Mouse (Mus musculus): Measurements from ENCODE around the gene Vmn2r77. TPM values are rescaled to one million over a fixed set of nuclear protein-coding genes. Genes with fewer than 3 reads are reported as not detected.

The Vmn2r77 gene
- not detected for total RNA-seq (2023)

DNA sequence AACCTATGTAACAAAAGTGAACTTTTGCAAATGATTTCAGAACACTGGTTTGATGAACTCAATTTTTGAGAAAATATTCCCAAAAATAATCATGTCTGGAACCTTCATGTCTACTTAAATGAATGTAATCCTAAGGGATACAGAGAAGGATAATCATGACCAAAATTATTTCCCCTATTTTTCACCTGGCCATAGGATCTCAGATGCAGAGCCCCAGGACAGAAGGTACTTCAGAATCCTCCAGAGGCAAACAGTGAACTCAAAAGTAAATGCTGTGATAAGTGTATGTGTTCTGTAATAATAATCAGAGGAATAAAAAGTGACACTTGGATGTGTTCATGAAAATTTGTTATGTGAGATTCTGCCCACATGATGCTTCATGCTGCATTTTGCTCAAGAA is at the start of gene Vmn2r77:
Vmn2r77 (plus strand) TSS at position 301 of the 400 bp plus-strand sequence.

DNA sequence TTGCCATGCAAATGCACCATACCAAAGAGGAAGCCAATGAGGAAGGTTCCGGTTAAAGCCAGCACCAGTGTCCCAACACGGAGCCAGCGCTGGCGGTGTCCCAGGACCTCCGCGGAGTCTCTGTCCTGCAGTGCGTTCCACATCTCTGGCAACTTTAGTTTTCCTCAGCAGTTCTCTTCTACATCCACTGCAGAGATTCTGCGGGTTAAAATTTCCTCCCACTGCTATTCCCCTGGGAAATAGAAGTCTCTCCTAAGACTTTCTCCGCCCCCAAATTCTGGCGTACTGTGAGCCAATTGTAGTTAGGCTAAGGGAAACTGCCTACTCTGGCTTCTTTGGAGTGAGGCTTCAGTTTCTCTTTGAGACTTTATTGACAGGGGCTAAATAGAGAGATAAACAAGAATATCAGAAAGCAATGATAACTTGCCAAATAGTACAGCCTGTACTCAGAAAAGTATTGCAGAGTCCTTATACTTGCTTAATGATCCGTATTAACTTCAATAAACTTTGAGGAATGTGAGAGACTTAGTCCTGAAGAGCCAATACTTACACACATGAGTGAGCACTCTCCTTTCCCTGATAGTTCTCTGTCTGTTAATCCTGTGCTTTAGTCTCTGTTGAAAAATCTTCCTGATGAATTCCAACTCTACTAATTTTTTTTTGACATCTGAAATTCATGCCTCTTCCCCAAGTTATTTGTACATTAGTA is 19.1 kb upstream of the Vmn2r77 start, which contains the start of gene Folh1:
Folh1 (minus strand) TSS at position 327 of the 709 bp plus-strand sequence.

Other genes with a start within 250 kb of the Vmn2r77 start
- gene Olfr295, start 211.2 kb upstream of the Vmn2r77 start, total RNA-seq (2023): not detected
- gene Olfr294, start 178.4 kb upstream of the Vmn2r77 start, total RNA-seq (2023): not detected
- gene Olfr293, start 146.0 kb upstream of the Vmn2r77 start, total RNA-seq (2023): not detected
- not detected for gene Olfr292, start 106.7 kb upstream of the Vmn2r77 start, total RNA-seq (2023)
- gene Folh1, start 19.1 kb upstream of the Vmn2r77 start, total RNA-seq (2023): not detected
- gene Vmn2r78, start 120.1 kb downstream of the Vmn2r77 start, total RNA-seq (2023): not detected
- under 1 TPM; 0.06 to 0.15 TPM for gene Vmn2r79, start 201.1 kb downstream of the Vmn2r77 start, total RNA-seq (2023)

Data from B cell, adult 67 days (primary cell).